ENCODE assay signal across 27 mouse cellular contexts in genomic region chr2:130679899-130680298, GRCm38 (mm10). TPM values are rescaled to one million over a fixed set of nuclear protein-coding genes. Genes with fewer than 3 reads are reported as not detected.
DNase-seq lines count a peak whose midpoint lies in the region; ATAC-seq and TF ChIP-seq lines count a peak whose summit lies in the region.
"Had no signal": no experiment of that assay in that cellular context is flagged by ENCODE, and none has a peak within 500 bp of the region (broad histone marks: within the 10 kb centered on the region; RNA-seq: fewer than 3 reads in every experiment).

No protein-coding gene starts in this region.

- no peak for TF ChIP-seq CTCF in spleen, adult 2 months (IDR thresholded peaks at IDR 0.05; ENCODE audit: extremely low read depth, insufficient read depth, insufficient read length, insufficient replicate concordance)

- H3K4me3 ChIP-seq in kidney, embryonic 15.5 days (replicated peaks), result no peak overlapping the region
- no peak overlapping the region for H3K4me3 ChIP-seq in spleen, adult 2 months (ENCODE audit: extremely low read depth, insufficient read depth, insufficient read length)
- H3K4me3 ChIP-seq: embryonic facial prominence, embryonic 12.5 days; embryonic facial prominence, embryonic 15.5 days; heart, embryonic 12.5 days; heart, embryonic 15.5 days; hindbrain, embryonic 10.5 days; hindbrain, embryonic 13.5 days had no signal

- ATAC-seq in kidney, embryonic 15.5 days (replicated peaks; ENCODE audit: low FRiP score), result peak; percentile 79
- ATAC-seq: activated CD4-positive, CD25-positive, alpha-beta regulatory T cell, adult 4 months; forebrain, embryonic 14.5 days; forebrain, postnatal 0 days; hindbrain, embryonic 16.5 days had no signal

- no peak for TF ChIP-seq POLR2A in spleen, adult 2 months (IDR thresholded peaks at IDR 0.05; ENCODE audit: low read depth, low read length)

- no peak overlapping the region for H3K4me2 ChIP-seq in kidney, embryonic 15.5 days
- H3K4me2 ChIP-seq: embryonic facial prominence, embryonic 12.5 days; embryonic facial prominence, embryonic 15.5 days; heart, embryonic 12.5 days; heart, embryonic 15.5 days; hindbrain, embryonic 13.5 days had no signal

- no peaks in the 10 kb centered on the region for H3K9me3 ChIP-seq in kidney, embryonic 15.5 days (replicated peaks)
- H3K9me3 ChIP-seq: embryonic facial prominence, embryonic 12.5 days; embryonic facial prominence, embryonic 15.5 days; heart, embryonic 12.5 days; heart, embryonic 15.5 days; hindbrain, embryonic 10.5 days; hindbrain, embryonic 13.5 days had no signal

- peak overlapping the region; percentile 15 for H3K27ac ChIP-seq in kidney, embryonic 15.5 days
- peak overlapping the region; percentile 24; the same call in 1 of the 2 replicates for H3K27ac ChIP-seq in spleen, adult 2 months (ENCODE audit: insufficient read depth, low read length)
- H3K27ac ChIP-seq: embryonic facial prominence, embryonic 12.5 days; embryonic facial prominence, embryonic 15.5 days; heart, embryonic 15.5 days; hindbrain, embryonic 10.5 days; hindbrain, embryonic 13.5 days had no signal

- no peak overlapping the region for H3K9ac ChIP-seq in kidney, embryonic 15.5 days
- H3K9ac ChIP-seq: embryonic facial prominence, embryonic 12.5 days; embryonic facial prominence, embryonic 15.5 days; forebrain, postnatal 0 days; heart, embryonic 12.5 days; heart, embryonic 15.5 days; hindbrain, embryonic 13.5 days had no signal

- H3K36me3 ChIP-seq in kidney, embryonic 15.5 days, result peaks cover 89% of the 10 kb centered on the region
- peaks cover 33% of the 10 kb centered on the region for H3K36me3 ChIP-seq in spleen, adult 2 months (ENCODE audit: control insufficient read depth, insufficient read depth, low read length)
- no peaks in the 10 kb centered on the region; the same call in 1 of the 2 replicates for H3K36me3 ChIP-seq in splenic B cell, adult 2 months (ENCODE audit: control insufficient read depth, insufficient read depth, low read length, poor library complexity, severe bottlenecking)

- no peak for DNase-seq in kidney, postnatal 10 days
- DNase-seq in spleen, adult 2 months (ENCODE audit: low read depth in 1 of 2, low spot score in 2 of 2), result no peak
- no peak for DNase-seq in spleen, postnatal 4 days (ENCODE audit: low spot score in 2 of 2)
- DNase-seq in splenic B cell, adult 2 months (ENCODE audit: low read depth, low spot score), result peak; percentile 56
- DNase-seq in embryo, embryonic 9.5 days (ENCODE audit: extremely low spot score), result no peak
- DNase-seq: adrenal gland, adult 8-10 months; adrenal gland, postnatal 25 days; B cell, adult 2 months; cerebellum, adult 11-12 months; cerebellum, adult 8-10 months; cerebellum, postnatal 10 days; cerebellum, postnatal 36 days; forebrain, postnatal 0 days; gastrocnemius, postnatal 25 days; heart, adult 18-20 months; heart, postnatal 10 days; heart, postnatal 36 days had no signal

- no peaks in the 10 kb centered on the region for H3K4me1 ChIP-seq in kidney, embryonic 15.5 days
- no peaks in the 10 kb centered on the region for H3K4me1 ChIP-seq in spleen, adult 2 months (ENCODE audit: control insufficient read depth, insufficient read depth, insufficient read length)
- H3K4me1 ChIP-seq: embryonic facial prominence, embryonic 12.5 days; embryonic facial prominence, embryonic 15.5 days; heart, embryonic 12.5 days; heart, embryonic 15.5 days; hindbrain, embryonic 10.5 days; hindbrain, embryonic 13.5 days had no signal

- 53% methylated on average over 6 of the region's 6 CpGs for WGBS in kidney, embryonic 15.5 days
- WGBS in spleen, adult 2 months, result 90% methylated on average over 6 of the region's 6 CpGs

- H3K27me3 ChIP-seq in kidney, embryonic 15.5 days, result no peaks in the 10 kb centered on the region
- no peaks in the 10 kb centered on the region for H3K27me3 ChIP-seq in spleen, adult 2 months (ENCODE audit: control insufficient read depth, insufficient read depth, low read length)
- H3K27me3 ChIP-seq in splenic B cell, adult 2 months (ENCODE audit: control insufficient read depth, insufficient read depth, low read length, poor library complexity, severe bottlenecking), result no peaks in the 10 kb centered on the region
- H3K27me3 ChIP-seq: embryonic facial prominence, embryonic 12.5 days; embryonic facial prominence, embryonic 15.5 days; heart, embryonic 12.5 days; heart, embryonic 15.5 days; hindbrain, embryonic 13.5 days had no signal

RNA-seq across cellular contexts. Expression of gene Itpa, which starts 12.5 kb away (rescaled TPM):
- 118 and 120 TPM in 2 replicates for polyA plus RNA-seq in kidney, embryonic 15.5 days (2015; fragmentation: Nextera tagmentation; extraction: Ambion mirVana)
- 12.0 and 14.3 TPM in 2 replicates for polyA plus RNA-seq in spleen, adult 2 months (2012; rRNA removed)

RNA-seq across cellular contexts. Expression of gene Ddrgk1, which starts 15.4 kb away (rescaled TPM):
- 64.7 and 76.8 TPM in 2 replicates for polyA plus RNA-seq in kidney, embryonic 15.5 days (2015; fragmentation: Nextera tagmentation; extraction: Ambion mirVana)
- 50.2 and 50.4 TPM in 2 replicates for polyA plus RNA-seq in spleen, adult 2 months (2012; rRNA removed)

RNA-seq across cellular contexts. Expression of gene Slc4a11, which starts 17.4 kb away (rescaled TPM):
- 2.4 TPM in 2 replicates for polyA plus RNA-seq in kidney, embryonic 15.5 days (2015; fragmentation: Nextera tagmentation; extraction: Ambion mirVana)
- 3.7 and 4.0 TPM in 2 replicates for polyA plus RNA-seq in spleen, adult 2 months (2012; rRNA removed)

RNA-seq across cellular contexts. Expression of gene Lzts3, which starts 37.3 kb away (rescaled TPM):
- 12.2 and 13.0 TPM in 2 replicates for polyA plus RNA-seq in kidney, embryonic 15.5 days (2015; fragmentation: Nextera tagmentation; extraction: Ambion mirVana)
- polyA plus RNA-seq in spleen, adult 2 months (2012; rRNA removed), result 3.0 and 3.2 TPM in 2 replicates

RNA-seq across cellular contexts. Expression of gene Ubox5, which starts 50.1 kb away (rescaled TPM):
- 12.6 and 13.6 TPM in 2 replicates for polyA plus RNA-seq in kidney, embryonic 15.5 days (2015; fragmentation: Nextera tagmentation; extraction: Ambion mirVana)
- 3.8 and 4.4 TPM in 2 replicates for polyA plus RNA-seq in spleen, adult 2 months (2012; rRNA removed)
